Mouse (Mus musculus) heart, embryonic 16.5 days (tissue): ENCODE measurements around the gene Pbxip1. TPM values are rescaled to one million over a fixed set of nuclear protein-coding genes. Genes with fewer than 3 reads are reported as not detected.

ENCODE experiments used
- ATAC-seq: fragments of 200-750 bp; cut with Nextera tagmentation; replicated peaks from 2 replicates; pipeline ENCODE4 v1.8.0; 2017; ENCODE audit warnings: moderate number of reproducible peaks; ENCODE audit not compliant: insufficient read depth, low FRiP score; ENCODE audit errors: extremely low read depth
- H3K27ac ChIP-seq: fragments of 300-500 bp; sonication (generic); 2 replicates; pipeline ENCODE4 v1.5.1; 2014; ENCODE audit warnings: mild to moderate bottlenecking, low read length, control low read depth, moderate library complexity
- H3K27me3 ChIP-seq: fragments of 300-500 bp; sonication (generic); 2 replicates; pipeline ENCODE4 v1.6.1; 2014; ENCODE audit warnings: low read length, mixed read lengths; ENCODE audit not compliant: control insufficient read depth, insufficient read depth
- H3K36me3 ChIP-seq: fragments of 300-500 bp; sonication (generic); 2 replicates; pipeline ENCODE4 v1.6.1; 2014; ENCODE audit not compliant: control insufficient read depth, insufficient read depth
- H3K4me1 ChIP-seq: fragments of 300-500 bp; sonication (generic); 2 replicates; pipeline ENCODE4 v1.6.1; 2014; ENCODE audit warnings: low read length, mixed read lengths; ENCODE audit not compliant: control insufficient read depth, insufficient read depth
- H3K4me2 ChIP-seq: fragments of 300-500 bp; sonication (generic); 2 replicates; pipeline ENCODE4 v1.6.1; 2014; ENCODE audit warnings: low read depth, mild to moderate bottlenecking, control low read depth, low read length
- H3K4me3 ChIP-seq: fragments of 300-500 bp; sonication (generic); 2 replicates; pipeline ENCODE4 v1.5.1; 2014; ENCODE audit warnings: mild to moderate bottlenecking, control low read depth, low read length
- H3K9ac ChIP-seq: fragments of 300-500 bp; sonication (generic); 2 replicates; pipeline ENCODE4 v1.6.1; 2014; ENCODE audit warnings: low read length, control low read depth
- H3K9me3 ChIP-seq: fragments of 300-500 bp; sonication (generic); replicated peaks from 2 replicates; pipeline ENCODE4 v1.6.1; 2016; ENCODE audit warnings: low read length; ENCODE audit not compliant: control insufficient read depth
- WGBS: fragments of 180-500 bp; shearing (Covaris S2); extraction: QIAGEN DNeasy Blood & Tissue Kit; methylation state at CpG from one replicate; pipeline ENCODE4 v1.1.7; 2014; 5-methylcytosine and 5-hydroxymethylcytosine counted together
- polyA plus RNA-seq: library from polyadenylated mRNA; unstranded; fragments of >200 nt; fragmentation: Nextera tagmentation; extraction: Ambion mirVana; gene quantifications from 2 replicates; pipeline ENCODE4 v1.2.1, GENCODE M21; 2015

Gene Pbxip1
- polyA plus RNA-seq, 1 experiment from 2014 or later = 67.5 TPM

DNA sequence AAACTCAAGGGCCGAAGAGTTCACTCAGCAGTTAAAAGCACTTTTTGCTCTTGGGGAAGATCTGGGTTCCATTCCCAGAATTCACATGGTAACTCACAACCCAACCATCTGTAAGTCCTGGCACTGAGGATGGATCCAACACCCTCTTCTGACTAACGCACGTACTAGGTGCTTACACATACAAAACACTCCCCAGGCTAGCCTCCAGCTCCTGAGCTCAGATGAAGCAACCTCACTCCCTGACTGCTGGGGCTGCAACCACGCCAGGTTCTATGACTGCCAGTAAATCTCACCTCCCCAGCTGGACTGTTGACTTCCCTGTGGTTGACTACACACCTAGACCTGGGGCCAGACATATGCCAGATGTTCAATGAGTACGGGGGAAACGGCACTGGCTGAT, 29.6 kb upstream of the Pbxip1 start:
- Histone ChIP-seq H3K36me3 (peaks cover 27% of the 10 kb centered on the region), H3K4me1 (peaks cover 7% of the 10 kb centered on the region), H3K4me3 (no peak overlapping the region), H3K27ac (no peak overlapping the region), H3K27me3 (no peaks in the 10 kb centered on the region), H3K9ac (no peak overlapping the region), H3K9me3 (no peaks in the 10 kb centered on the region), H3K4me2 (no peak overlapping the region)
- 87% methylated on average over 6 of the region's 6 CpGs for WGBS
- no peak for ATAC-seq

DNA sequence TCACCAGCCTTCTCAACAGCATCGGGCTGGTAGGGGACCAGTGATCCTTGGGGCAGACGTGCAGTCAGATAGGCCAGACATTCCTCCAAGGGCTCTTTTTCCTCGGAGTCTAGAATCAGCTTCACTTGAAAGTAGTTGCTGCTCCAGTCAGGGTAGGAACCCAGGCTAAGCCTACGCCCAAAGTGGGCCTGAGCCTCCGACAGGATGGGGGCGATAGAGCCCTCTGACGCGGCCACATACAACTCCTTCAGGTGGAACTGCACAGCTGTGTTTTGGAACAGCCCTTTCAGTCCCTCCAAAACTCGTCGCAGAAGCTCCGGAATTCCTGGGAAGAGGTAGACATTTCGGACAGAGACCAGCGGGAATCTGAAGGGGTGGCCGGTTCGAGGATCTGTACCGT, 28.1 kb upstream of the Pbxip1 start:
- no peaks in the 10 kb centered on the region for H3K9me3 ChIP-seq

DNA sequence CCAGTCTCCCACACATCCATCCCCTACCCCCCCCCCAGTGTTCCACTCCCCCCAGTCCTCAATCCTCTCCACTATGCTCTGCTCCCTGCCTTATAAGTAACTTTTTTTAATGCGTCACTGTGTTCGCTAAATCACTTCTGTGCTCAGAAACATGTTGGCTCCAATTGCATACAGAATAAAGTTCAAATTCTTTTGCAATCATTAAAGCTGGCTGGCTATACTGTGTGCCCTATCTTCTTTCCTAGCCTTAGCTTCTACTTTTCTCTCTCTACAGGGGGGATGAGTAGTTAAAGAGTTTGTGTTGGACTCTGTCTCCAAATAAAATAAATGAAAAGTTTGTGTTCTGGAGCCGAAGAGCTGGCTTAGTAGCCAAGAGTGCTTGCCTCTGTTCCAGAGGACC, 26.8 kb upstream of the Pbxip1 start:
- 89% methylated on average over 3 of the region's 3 CpGs for whole genome bisulfite sequencing
- Histone ChIP-seq H3K36me3 (peaks cover 19% of the 10 kb centered on the region), H3K4me1 (peaks cover 7% of the 10 kb centered on the region), H3K27me3 (no peaks in the 10 kb centered on the region), H3K27ac (no peak overlapping the region), H3K4me3 (no peak overlapping the region), H3K4me2 (no peak overlapping the region), H3K9ac (no peak overlapping the region), H3K9me3 (no peaks in the 10 kb centered on the region)
- ATAC-seq = no peak

More for the DNA sequence above, 28.1 kb upstream of the Pbxip1 start:
- no peak overlapping the region for H3K4me3 ChIP-seq
- no peak overlapping the region for H3K9ac ChIP-seq
- peaks cover 7% of the 10 kb centered on the region for H3K4me1 ChIP-seq
- no peak for ATAC-seq
- H3K36me3 ChIP-seq = peaks cover 18% of the 10 kb centered on the region
- no peak overlapping the region for H3K4me2 ChIP-seq
- no peak overlapping the region for H3K27ac ChIP-seq
- H3K27me3 ChIP-seq = no peaks in the 10 kb centered on the region
- WGBS = 61% methylated on average over 16 of the region's 16 CpGs

GRCm38 (mm10) chr3:89410864-89411263, 25.6 kb upstream of the Pbxip1 start:
- WGBS = 76% methylated on average over 10 of the region's 10 CpGs
- Histone ChIP-seq H3K27me3 (no peaks in the 10 kb centered on the region), H3K27ac (no peak overlapping the region), H3K4me2 (peak overlapping the region; percentile 85), H3K4me3 (peak overlapping the region; percentile 81), H3K9me3 (no peaks in the 10 kb centered on the region), H3K9ac (peak overlapping the region; percentile 81), H3K36me3 (peaks cover 23% of the 10 kb centered on the region), H3K4me1 (peaks cover 7% of the 10 kb centered on the region)
- ATAC-seq = no peak

DNA sequence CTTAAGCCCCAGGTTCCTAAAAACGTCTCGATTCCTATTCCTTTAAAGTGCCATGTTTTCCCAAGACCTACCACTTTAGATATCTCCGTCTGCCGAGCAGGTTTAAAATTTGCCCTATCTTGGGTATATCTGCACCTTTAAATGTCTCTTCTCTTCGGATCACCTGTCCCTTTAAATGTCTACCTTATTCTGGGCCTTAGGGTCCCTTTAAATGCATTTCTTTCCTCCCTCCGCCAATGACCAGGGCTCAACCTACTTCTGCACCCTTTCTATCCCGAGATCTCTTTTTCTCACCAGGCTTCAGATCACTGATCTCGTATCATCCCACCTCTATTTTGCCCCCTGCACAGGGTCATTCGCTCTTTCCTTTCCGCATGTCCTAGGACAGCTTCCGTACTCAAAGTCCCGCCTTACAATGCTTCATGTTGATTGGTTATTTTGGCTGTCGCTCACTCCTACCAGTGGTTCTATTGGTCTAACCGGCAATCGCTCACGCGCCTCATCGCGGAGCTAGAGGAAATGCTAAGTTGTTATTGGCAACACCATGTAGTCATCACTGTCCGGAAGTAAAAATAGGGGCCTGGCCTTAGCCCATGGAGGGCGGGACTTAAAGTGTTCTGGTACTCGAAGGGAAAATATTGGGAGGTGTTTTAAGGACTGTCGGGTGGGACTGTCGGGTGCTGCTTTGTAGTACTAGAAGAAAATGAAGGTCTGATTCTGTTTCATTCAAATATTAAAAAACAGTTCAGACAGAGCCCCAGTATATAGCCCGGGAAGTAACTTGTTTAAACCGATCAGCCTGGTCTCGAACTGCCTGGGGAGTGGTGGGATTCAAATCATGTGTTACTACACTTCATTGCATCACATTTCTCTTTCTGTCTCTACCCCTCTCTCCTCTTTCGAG, 24.8 kb upstream of the Pbxip1 start, which contains the start of gene Flad1:
Flad1 (minus strand) TSS at position 381 of the 904 bp plus-strand sequence.
- H3K27ac ChIP-seq = peak within 1 kb of the TSS; percentile 62
- peak; percentile 99 for ATAC-seq
- 5% methylated on average over 28 of the region's 28 CpGs for WGBS
- no peaks in the 10 kb centered on the region for H3K27me3 ChIP-seq
- peak within 1 kb of the TSS; percentile 85 for H3K4me2 ChIP-seq
- H3K9ac ChIP-seq = peak within 1 kb of the TSS; percentile 81
- H3K4me1 ChIP-seq = peaks cover 10% of the 10 kb centered on the region
- H3K4me3 ChIP-seq = peak within 1 kb of the TSS; percentile 81
- H3K36me3 ChIP-seq = peaks cover 27% of the 10 kb centered on the region
- no peaks in the 10 kb centered on the region for H3K9me3 ChIP-seq

DNA sequence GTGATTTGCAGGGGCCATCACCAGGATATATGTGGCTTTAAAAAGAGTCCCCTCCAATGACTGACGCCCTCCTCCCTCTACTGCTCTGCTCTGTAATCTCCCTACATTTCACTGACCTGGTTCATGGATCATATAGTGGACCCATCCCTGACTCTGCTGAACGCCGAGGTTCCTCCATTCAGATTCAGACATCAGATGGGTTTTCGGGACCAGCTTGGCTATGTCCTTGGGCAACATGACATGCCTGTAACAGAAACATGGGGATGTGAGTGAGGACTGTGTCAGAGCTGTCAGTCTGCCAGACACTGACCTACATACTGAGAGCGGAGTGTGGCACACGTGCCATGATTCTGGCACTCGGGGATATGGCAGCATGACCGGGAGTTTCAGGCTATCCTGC, 20.3 kb upstream of the Pbxip1 start:
- WGBS = 94% methylated on average over 8 of the region's 8 CpGs
- no peak overlapping the region for H3K9ac ChIP-seq

DNA sequence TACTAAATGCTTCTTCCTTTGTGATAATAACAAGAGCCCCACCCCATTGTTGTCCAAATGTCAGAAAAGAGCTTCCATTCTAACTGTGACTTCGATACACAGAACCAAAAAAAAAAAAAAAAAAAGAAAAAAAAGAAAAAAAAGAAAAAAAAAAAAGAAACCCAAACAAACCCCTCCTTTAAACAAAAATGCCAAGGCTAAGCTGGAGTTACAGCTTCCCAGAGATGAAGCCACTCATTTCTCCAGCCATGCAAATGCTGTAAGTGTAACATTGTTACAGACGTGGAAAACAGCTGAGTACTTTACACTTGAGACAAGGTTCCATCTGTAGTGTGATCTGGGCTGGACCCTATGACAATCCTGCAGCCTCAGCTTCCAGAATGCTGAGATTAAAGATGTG, 19.4 kb upstream of the Pbxip1 start:
- peaks cover 31% of the 10 kb centered on the region for H3K4me1 ChIP-seq
- H3K4me2 ChIP-seq = peak overlapping the region; percentile 90
- H3K36me3 ChIP-seq = peaks cover 24% of the 10 kb centered on the region
- no peaks in the 10 kb centered on the region for H3K9me3 ChIP-seq
- H3K9ac ChIP-seq = peak overlapping the region; percentile 79
- 23% methylated on average over 2 of the region's 2 CpGs for WGBS
- no peak for ATAC-seq
- peak overlapping the region; percentile 90 for H3K4me3 ChIP-seq
- peak overlapping the region; percentile 100 for H3K27ac ChIP-seq
- no peaks in the 10 kb centered on the region for H3K27me3 ChIP-seq

More for the DNA sequence above, 20.3 kb upstream of the Pbxip1 start:
- no peak overlapping the region for H3K27ac ChIP-seq
- no peaks in the 10 kb centered on the region for H3K27me3 ChIP-seq
- ATAC-seq = no peak
- no peak overlapping the region for H3K4me3 ChIP-seq
- no peak overlapping the region for H3K4me2 ChIP-seq
- peaks cover 24% of the 10 kb centered on the region for H3K4me1 ChIP-seq
- no peaks in the 10 kb centered on the region for H3K9me3 ChIP-seq
- H3K36me3 ChIP-seq = peaks cover 24% of the 10 kb centered on the region

GRCm38 (mm10) chr3:89417840-89418169, 18.7 kb upstream of the Pbxip1 start:
- Histone ChIP-seq H3K27me3 (no peaks in the 10 kb centered on the region), H3K36me3 (peaks cover 24% of the 10 kb centered on the region), H3K4me3 (peak overlapping the region; percentile 90), H3K9me3 (no peaks in the 10 kb centered on the region), H3K4me2 (peak overlapping the region; percentile 90), H3K4me1 (peaks cover 36% of the 10 kb centered on the region), H3K9ac (peak overlapping the region; percentile 79), H3K27ac (peak overlapping the region; percentile 100)
- WGBS = 0% methylated on average over 20 of the region's 20 CpGs
- ATAC-seq = no peak; the same call in 1 of the 2 replicates

DNA sequence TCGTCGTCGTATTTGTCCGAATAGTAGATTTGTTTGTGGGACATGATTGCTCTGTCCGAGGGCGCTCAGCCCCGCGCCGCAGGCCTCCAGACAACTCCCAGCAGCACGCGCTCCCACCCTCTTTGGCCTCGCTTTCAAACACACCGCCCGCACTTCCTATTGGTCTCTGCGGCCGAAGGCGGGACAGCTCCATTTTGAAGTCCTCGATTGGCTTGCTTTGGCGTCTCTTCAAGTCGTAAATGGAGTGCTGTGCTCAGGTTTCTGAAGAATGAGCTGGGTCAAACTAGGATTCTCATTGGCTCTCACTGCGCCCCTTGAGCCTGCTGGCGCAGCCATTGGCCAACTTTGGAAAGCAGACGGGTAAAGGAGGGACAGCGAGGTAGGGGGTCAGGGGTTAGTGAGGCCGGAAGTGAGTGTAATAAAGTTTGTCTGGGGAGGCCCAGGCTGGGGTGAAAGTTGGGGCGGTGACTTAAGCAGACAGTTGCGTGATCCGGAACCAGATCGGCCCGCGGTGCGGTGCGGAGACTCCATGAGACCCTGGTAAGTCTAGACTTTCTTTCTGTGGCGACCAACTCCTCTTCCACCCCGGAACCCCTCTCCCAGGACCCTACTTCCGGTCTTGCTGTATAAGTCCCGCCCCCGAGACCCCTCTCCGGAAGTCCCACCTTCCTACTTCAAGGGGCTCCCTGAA, 18.2 kb upstream of the Pbxip1 start, which contains the start of the genes Cks1b and Shc1:
Cks1b (minus strand) TSS at position 214 of the 691 bp plus-strand sequence.
Shc1 (plus strand) TSS at position 274 of the 691 bp plus-strand sequence.
- H3K4me1 ChIP-seq = peaks cover 36% of the 10 kb centered on the region
- WGBS = under 1% methylated on average over 39 of the region's 39 CpGs

More for the DNA sequence above, 18.2 kb upstream of the Pbxip1 start, which contains the start of the genes Cks1b and Shc1:
- Histone ChIP-seq H3K4me2 (peak within 1 kb of the TSS; percentile 90), H3K4me3 (peak within 1 kb of the TSS; percentile 90), H3K27me3 (no peaks in the 10 kb centered on the region), H3K27ac (peak within 1 kb of the TSS; percentile 100), H3K9me3 (no peaks in the 10 kb centered on the region), H3K9ac (peak within 1 kb of the TSS; percentile 79), H3K36me3 (peaks cover 24% of the 10 kb centered on the region)
- peak; percentile 90 for ATAC-seq
